Mouse (Mus musculus): Measurements from ENCODE around the gene Ndufs4. TPM values are rescaled to one million over a fixed set of nuclear protein-coding genes. Genes with fewer than 3 reads are reported as not detected.

The Ndufs4 gene
- polyA plus RNA-seq (2014; fragmentation: Illumina TruSeq; extraction: RNeasy Lipid Tissue Mini Kit (QIAGEN cat#74804); ENCODE audit: low read depth, low replicate concordance), result 605 TPM

DNA sequence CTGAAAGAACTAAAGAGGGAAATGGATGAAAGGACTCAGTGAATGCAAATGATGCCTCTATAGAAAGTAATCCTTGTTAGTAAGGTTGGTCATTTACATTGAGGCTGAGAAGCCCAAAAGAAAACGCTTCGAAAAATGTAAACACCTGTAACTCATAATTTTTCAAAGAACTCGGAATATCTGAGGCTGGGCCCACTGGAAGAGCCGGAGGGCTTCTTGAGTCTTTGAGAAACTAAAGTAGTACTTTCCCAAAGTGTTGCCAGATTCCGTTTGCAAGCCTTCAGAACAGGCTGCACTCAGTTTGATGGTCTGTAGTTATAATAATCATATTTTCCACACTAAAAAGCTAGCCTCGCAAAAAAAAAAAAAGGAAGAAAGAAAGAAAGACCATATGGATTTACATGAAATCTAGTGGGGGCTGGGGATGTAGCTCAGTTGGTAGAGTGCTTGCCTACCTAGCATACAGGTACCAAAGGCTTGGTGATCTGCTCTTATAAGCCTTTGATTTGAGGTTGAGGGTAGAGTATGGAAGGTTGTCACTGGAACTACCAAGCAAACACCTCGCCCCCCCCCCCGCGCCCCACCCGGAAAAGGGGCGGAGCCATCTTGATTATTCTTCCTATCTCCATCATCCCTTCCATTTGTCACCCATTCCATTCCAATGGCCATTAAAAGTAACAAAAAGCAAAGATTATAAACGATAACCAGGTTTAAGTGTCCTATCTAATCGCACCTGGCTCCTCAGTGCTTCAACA is at the start of gene Ndufs4:
TSS of gene Ndufs4 (minus strand) at position 48 of the 755 bp plus-strand sequence.

Other genes starting within 250 kb of the Ndufs4 start
- gene Fst, start 70.7 kb upstream of the Ndufs4 start, polyA plus RNA-seq (2014; fragmentation: Illumina TruSeq; extraction: RNeasy Lipid Tissue Mini Kit (QIAGEN cat#74804); ENCODE audit: low read depth, low replicate concordance), result 2.1 TPM